Mouse (Mus musculus) heart, embryonic 16.5 days (tissue): ENCODE data around the gene A830018L16Rik. TPM values are rescaled to one million over a fixed set of nuclear protein-coding genes. Genes with fewer than 3 reads are reported as not detected.
"Not testable (repeated sequence)": the region's sequence is repeated elsewhere in the genome, so short reads cannot be mapped to it uniquely, and the experiment has no call there.

Experiments
- ATAC-seq: fragments of 200-750 bp; cut with Nextera tagmentation; replicated peaks from 2 replicates; pipeline ENCODE4 v1.8.0; 2017; ENCODE audit warnings: moderate number of reproducible peaks; ENCODE audit not compliant: insufficient read depth, low FRiP score; ENCODE audit errors: extremely low read depth
- H3K27ac ChIP-seq: fragments of 300-500 bp; sonication (generic); 2 replicates; pipeline ENCODE4 v1.5.1; 2014; ENCODE audit warnings: mild to moderate bottlenecking, low read length, control low read depth, moderate library complexity
- H3K27me3 ChIP-seq: fragments of 300-500 bp; sonication (generic); 2 replicates; pipeline ENCODE4 v1.6.1; 2014; ENCODE audit warnings: low read length, mixed read lengths; ENCODE audit not compliant: control insufficient read depth, insufficient read depth
- H3K36me3 ChIP-seq: fragments of 300-500 bp; sonication (generic); 2 replicates; pipeline ENCODE4 v1.6.1; 2014; ENCODE audit not compliant: control insufficient read depth, insufficient read depth
- H3K4me1 ChIP-seq: fragments of 300-500 bp; sonication (generic); 2 replicates; pipeline ENCODE4 v1.6.1; 2014; ENCODE audit warnings: low read length, mixed read lengths; ENCODE audit not compliant: control insufficient read depth, insufficient read depth
- H3K4me2 ChIP-seq: fragments of 300-500 bp; sonication (generic); 2 replicates; pipeline ENCODE4 v1.6.1; 2014; ENCODE audit warnings: low read depth, mild to moderate bottlenecking, control low read depth, low read length
- H3K4me3 ChIP-seq: fragments of 300-500 bp; sonication (generic); 2 replicates; pipeline ENCODE4 v1.5.1; 2014; ENCODE audit warnings: mild to moderate bottlenecking, control low read depth, low read length
- H3K9ac ChIP-seq: fragments of 300-500 bp; sonication (generic); 2 replicates; pipeline ENCODE4 v1.6.1; 2014; ENCODE audit warnings: low read length, control low read depth
- H3K9me3 ChIP-seq: fragments of 300-500 bp; sonication (generic); replicated peaks from 2 replicates; pipeline ENCODE4 v1.6.1; 2016; ENCODE audit warnings: low read length; ENCODE audit not compliant: control insufficient read depth
- WGBS: fragments of 180-500 bp; shearing (Covaris S2); extraction: QIAGEN DNeasy Blood & Tissue Kit; methylation state at CpG from one replicate; pipeline ENCODE4 v1.1.7; 2014; 5-methylcytosine and 5-hydroxymethylcytosine counted together
- polyA plus RNA-seq: library from polyadenylated mRNA; unstranded; fragments of >200 nt; fragmentation: Nextera tagmentation; extraction: Ambion mirVana; gene quantifications from 2 replicates; pipeline ENCODE4 v1.2.1, GENCODE M21; 2015

Gene A830018L16Rik
- polyA plus RNA-seq, 1 experiment from 2014 or later: 0.46 TPM

- no peaks in the 10 kb centered on the region for H3K9me3 ChIP-seq
- WGBS: 29% methylated on average over 2 of the region's 2 CpGs
- no peaks in the 10 kb centered on the region for H3K36me3 ChIP-seq
- ATAC-seq: no peak
- H3K4me1 ChIP-seq: no peaks in the 10 kb centered on the region
- H3K9ac ChIP-seq: no peak overlapping the region
- H3K27ac ChIP-seq: no peak overlapping the region
- H3K27me3 ChIP-seq: no peaks in the 10 kb centered on the region
- H3K4me2 ChIP-seq: no peak overlapping the region
- no peak overlapping the region for H3K4me3 ChIP-seq
Observed at GRCm38 (mm10) chr1:12008789-12009550, 595.1 kb downstream of the A830018L16Rik start.

- Histone ChIP-seq H3K27me3 (no peaks in the 10 kb centered on the region), H3K27ac (no peak overlapping the region; the same call in 1 of the 2 replicates), H3K4me3 (no peak overlapping the region), H3K4me2 (no peak overlapping the region), H3K9me3 (no peaks in the 10 kb centered on the region), H3K9ac (no peak overlapping the region), H3K4me1 (no peaks in the 10 kb centered on the region), H3K36me3 (no peaks in the 10 kb centered on the region)
- no peak for ATAC-seq
Observed at GRCm38 (mm10) chr1:12009551-12009846, 595.6 kb downstream of the A830018L16Rik start.

DNA sequence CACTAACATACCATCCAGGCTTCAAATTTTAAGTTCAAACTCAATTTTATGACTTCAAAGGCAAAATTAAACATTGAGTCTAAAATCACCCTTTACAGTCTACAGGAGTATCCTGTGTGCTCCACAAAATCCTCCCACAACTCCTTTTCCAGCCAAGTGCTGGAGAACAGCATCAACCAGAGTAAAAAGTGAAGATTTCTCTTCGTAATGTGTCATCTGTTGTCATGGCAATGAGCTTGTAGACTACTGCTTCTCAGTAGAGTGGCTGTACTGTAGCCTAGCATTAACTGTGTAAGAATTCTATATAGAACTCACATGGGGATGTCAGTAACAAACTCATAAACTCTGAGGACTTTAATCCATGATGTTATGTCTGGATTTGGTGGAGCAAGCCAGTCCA lies 596.7 kb downstream of the A830018L16Rik start:
- Histone ChIP-seq H3K9ac (no peak overlapping the region), H3K4me1 (no peaks in the 10 kb centered on the region), H3K27ac (no peak overlapping the region), H3K9me3 (no peaks in the 10 kb centered on the region), H3K4me3 (no peak overlapping the region), H3K27me3 (no peaks in the 10 kb centered on the region), H3K4me2 (no peak overlapping the region), H3K36me3 (no peaks in the 10 kb centered on the region)
- ATAC-seq: no peak
- WGBS: 82% methylated on average over 1 of the region's 1 CpGs

GRCm38 (mm10) chr1:12020646-12021045 lies 606.7 kb downstream of the A830018L16Rik start:
- H3K36me3 ChIP-seq, H3K9ac ChIP-seq, H3K4me3 ChIP-seq, H3K4me1 ChIP-seq, ATAC-seq, H3K27ac ChIP-seq, H3K9me3 ChIP-seq, H3K27me3 ChIP-seq, H3K4me2 ChIP-seq: not testable (repeated sequence)
- 86% methylated on average over 5 of the region's 5 CpGs for WGBS
